Mouse (Mus musculus) forebrain, embryonic 13.5 days (tissue): ENCODE data around the gene Olfr918. TPM values are rescaled to one million over a fixed set of nuclear protein-coding genes. Genes with fewer than 3 reads are reported as not detected.

Source experiments
- ATAC-seq: fragments of 200-750 bp; cut with Nextera tagmentation; 2 replicates; pipeline ENCODE4 v1.8.0; 2017
- H3K27ac ChIP-seq: fragments of 300-500 bp; sonication (generic); 2 replicates; pipeline ENCODE4 v1.5.1; 2015; ENCODE audit warnings: inconsistent platforms, mild to moderate bottlenecking, moderate library complexity
- H3K27me3 ChIP-seq: fragments of 300-500 bp; sonication (generic); 2 replicates; pipeline ENCODE4 v1.6.1; 2015; ENCODE audit warnings: mild to moderate bottlenecking, inconsistent platforms
- H3K36me3 ChIP-seq: fragments of 300-500 bp; sonication (generic); 2 replicates; pipeline ENCODE4 v1.6.1; 2015; ENCODE audit warnings: mild to moderate bottlenecking, inconsistent platforms; ENCODE audit not compliant: poor library complexity, severe bottlenecking
- H3K4me1 ChIP-seq: fragments of 300-500 bp; sonication (generic); 2 replicates; pipeline ENCODE4 v1.6.1; 2015; ENCODE audit warnings: inconsistent platforms
- H3K4me2 ChIP-seq: fragments of 300-500 bp; sonication (generic); 2 replicates; pipeline ENCODE4 v1.6.1; 2015; ENCODE audit warnings: inconsistent platforms, mild to moderate bottlenecking, moderate library complexity
- H3K4me3 ChIP-seq: fragments of 300-500 bp; sonication (generic); 2 replicates; pipeline ENCODE4 v1.5.1; 2015; ENCODE audit warnings: mild to moderate bottlenecking, inconsistent platforms
- H3K9ac ChIP-seq: fragments of 300-500 bp; sonication (generic); 2 replicates; pipeline ENCODE4 v1.6.1; 2015; ENCODE audit warnings: mild to moderate bottlenecking, inconsistent platforms
- H3K9me3 ChIP-seq: fragments of 300-500 bp; sonication (generic); replicated peaks from 2 replicates; pipeline ENCODE4 v1.6.1; 2016; ENCODE audit warnings: inconsistent platforms
- WGBS: fragments of 180-500 bp; shearing (Covaris S2); methylation state at CpG from one replicate; pipeline ENCODE4 v1.1.7; 2015; 5-methylcytosine and 5-hydroxymethylcytosine counted together
- polyA plus RNA-seq: library from polyadenylated mRNA; unstranded; fragments of >200 nt; fragmentation: Nextera tagmentation; extraction: Ambion mirVana; gene quantifications from 2 replicates; pipeline ENCODE4 v1.2.1, GENCODE M21; 2015

Olfr918 gene
- polyA plus RNA-seq, result not detected in 2 replicates

- H3K27ac ChIP-seq, result no peak within 1 kb of the TSS
- no peak within 1 kb of the TSS for H3K4me3 ChIP-seq
- no peak for ATAC-seq
- no peaks in the 10 kb centered on the region for H3K36me3 ChIP-seq
- H3K4me1 ChIP-seq, result no peaks in the 10 kb centered on the region
- no peak within 1 kb of the TSS for H3K4me2 ChIP-seq
- no peaks in the 10 kb centered on the region for H3K27me3 ChIP-seq
- WGBS, result 85% methylated on average over 2 of the region's 2 CpGs
- no peaks in the 10 kb centered on the region for H3K9me3 ChIP-seq
- no peak within 1 kb of the TSS for H3K9ac ChIP-seq
Observed at GRCm38 (mm10) chr9:38674501-38674900, at the start of gene Olfr918. Gene Olfr918 (minus strand): TSS chr9:38674601.

GRCm38 (mm10) chr9:38724044-38724443 lies 49.6 kb upstream of the Olfr918 start:
- 89% methylated on average over 1 of the region's 1 CpGs for WGBS
- Histone ChIP-seq H3K9me3 (no peaks in the 10 kb centered on the region), H3K4me3 (no peak overlapping the region), H3K4me2 (no peak overlapping the region), H3K27me3 (no peaks in the 10 kb centered on the region), H3K4me1 (0 out of 2 replicates have a peak, but pooled peaks cover 3% of the 10 kb centered on the region), H3K9ac (no peak overlapping the region), H3K27ac (no peak overlapping the region), H3K36me3 (no peaks in the 10 kb centered on the region)
- no peak for ATAC-seq

GRCm38 (mm10) chr9:38718927-38719441 lies 44.6 kb upstream of the Olfr918 start:
- H3K4me1 ChIP-seq, result peaks cover 9% of the 10 kb centered on the region; the same call in 1 of the 2 replicates
- H3K4me3 ChIP-seq, result peak overlapping the region; percentile 41
- no peaks in the 10 kb centered on the region for H3K9me3 ChIP-seq
- H3K9ac ChIP-seq, result peak overlapping the region; percentile 51; the same call in 1 of the 2 replicates
- H3K36me3 ChIP-seq, result no peaks in the 10 kb centered on the region
- WGBS, result 2% methylated on average over 3 of the region's 3 CpGs
- no peaks in the 10 kb centered on the region for H3K27me3 ChIP-seq
- no peak overlapping the region for H3K27ac ChIP-seq
- no peak for ATAC-seq
- H3K4me2 ChIP-seq, result peak overlapping the region; percentile 57

DNA sequence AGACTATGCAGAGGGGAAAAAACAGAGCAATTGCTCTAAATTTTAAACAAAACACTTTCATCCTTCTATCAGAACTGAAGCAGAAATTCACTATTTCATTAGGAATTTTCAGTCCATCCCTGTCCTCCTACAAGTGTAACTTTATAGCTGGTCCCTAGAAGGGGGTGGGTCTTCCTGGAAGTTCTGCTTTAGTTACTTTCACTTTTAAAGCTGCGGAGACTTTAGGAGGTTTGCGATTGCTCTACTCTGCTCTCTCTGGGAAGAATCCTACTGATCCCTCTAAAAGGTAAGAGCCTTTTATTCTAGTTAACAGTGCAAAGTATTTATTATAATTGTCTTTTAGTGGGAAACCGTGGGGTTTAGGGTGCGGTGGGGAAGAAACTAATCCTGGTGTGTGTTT lies 43.7 kb upstream of the Olfr918 start, which contains the start of gene Vwa5a:
TSS of gene Vwa5a (plus strand) at position 167 of the 400 bp plus-strand sequence.
- Histone ChIP-seq H3K4me1 (peaks cover 9% of the 10 kb centered on the region; the same call in 1 of the 2 replicates), H3K4me3 (peak within 1 kb of the TSS; percentile 41), H3K4me2 (peak within 1 kb of the TSS; percentile 57), H3K9ac (peak within 1 kb of the TSS; percentile 51; the same call in 1 of the 2 replicates), H3K27me3 (no peaks in the 10 kb centered on the region), H3K36me3 (no peaks in the 10 kb centered on the region), H3K27ac (no peak within 1 kb of the TSS), H3K9me3 (no peaks in the 10 kb centered on the region)
- WGBS, result 3% methylated on average over 4 of the region's 4 CpGs
- peak; percentile 48; the same call in 1 of the 2 replicates for ATAC-seq

GRCm38 (mm10) chr9:38672887-38673286 lies 1.5 kb downstream of the Olfr918 start:
- no peaks in the 10 kb centered on the region for H3K27me3 ChIP-seq
- H3K4me1 ChIP-seq, result no peaks in the 10 kb centered on the region
- H3K4me3 ChIP-seq, result no peak overlapping the region
- H3K9ac ChIP-seq, result no peak overlapping the region
- no peak for ATAC-seq
- H3K36me3 ChIP-seq, result no peaks in the 10 kb centered on the region
- no peaks in the 10 kb centered on the region for H3K9me3 ChIP-seq
- no peak overlapping the region for H3K27ac ChIP-seq
- H3K4me2 ChIP-seq, result no peak overlapping the region
- WGBS, result 85% methylated on average over 2 of the region's 2 CpGs

DNA sequence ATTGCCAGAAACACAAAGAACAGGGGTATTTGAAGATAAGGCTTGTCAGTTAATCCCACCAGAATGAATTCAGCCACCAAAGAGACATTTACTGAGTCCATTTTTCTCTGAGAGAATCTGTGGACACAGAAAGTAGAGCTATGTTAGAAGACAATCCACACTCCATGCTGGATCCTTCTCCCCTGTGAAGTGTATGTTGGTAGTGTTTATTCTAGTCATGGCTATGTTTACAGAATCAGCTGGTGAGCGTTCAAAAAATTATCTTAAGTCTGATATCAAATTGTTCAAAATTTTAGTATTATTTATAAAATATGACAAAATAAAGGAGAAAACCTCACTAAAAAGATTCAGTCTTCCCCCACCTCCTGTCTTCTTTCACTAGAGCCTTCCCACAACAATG lies 8.7 kb downstream of the Olfr918 start, which contains the start of gene Olfr917:
TSS of gene Olfr917 (minus strand) at position 101 of the 400 bp plus-strand sequence.
- H3K9me3 ChIP-seq, result no peaks in the 10 kb centered on the region
- H3K9ac ChIP-seq, result no peak within 1 kb of the TSS
- 85% methylated on average over 1 of the region's 1 CpGs for WGBS
- H3K36me3 ChIP-seq, result no peaks in the 10 kb centered on the region
- no peak within 1 kb of the TSS for H3K27ac ChIP-seq
- H3K4me1 ChIP-seq, result no peaks in the 10 kb centered on the region
- no peak within 1 kb of the TSS for H3K4me2 ChIP-seq
- no peaks in the 10 kb centered on the region for H3K27me3 ChIP-seq
- ATAC-seq, result no peak
- H3K4me3 ChIP-seq, result no peak within 1 kb of the TSS

DNA sequence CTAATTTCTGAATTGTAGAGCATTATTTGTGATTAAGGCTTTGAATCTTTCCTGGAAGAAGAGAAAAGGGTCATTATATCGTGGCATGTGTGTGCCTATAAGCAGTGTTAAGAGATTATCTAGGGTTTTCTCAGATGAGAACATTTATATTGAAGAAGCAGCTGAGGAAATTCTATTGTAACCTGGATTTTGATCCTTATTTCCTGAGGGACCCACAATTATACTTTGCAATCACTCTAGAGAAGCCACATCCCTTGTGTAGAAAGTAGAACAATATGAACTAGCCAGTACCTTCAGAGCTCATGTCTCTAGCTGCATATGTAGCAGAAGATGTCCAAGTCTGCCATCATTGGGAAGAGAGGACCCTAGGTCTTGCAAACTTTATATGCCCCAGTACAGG lies 14.6 kb downstream of the Olfr918 start, which contains the start of gene Olfr916:
TSS of gene Olfr916 (minus strand) at position 101 of the 400 bp plus-strand sequence.
- Histone ChIP-seq H3K27me3 (no peaks in the 10 kb centered on the region), H3K9ac (no peak within 1 kb of the TSS)
- no peak for ATAC-seq

GRCm38 (mm10) chr9:38632406-38632805 lies 42.0 kb downstream of the Olfr918 start:
- ATAC-seq, result no peak
- no peak overlapping the region for H3K27ac ChIP-seq
- WGBS, result 67% methylated on average over 4 of the region's 4 CpGs
- H3K4me2 ChIP-seq, result no peak overlapping the region
- no peak overlapping the region for H3K4me3 ChIP-seq
- no peaks in the 10 kb centered on the region for H3K4me1 ChIP-seq
- no peaks in the 10 kb centered on the region for H3K36me3 ChIP-seq
- H3K9me3 ChIP-seq, result no peaks in the 10 kb centered on the region
- H3K9ac ChIP-seq, result no peak overlapping the region
- H3K27me3 ChIP-seq, result no peaks in the 10 kb centered on the region

More for the DNA sequence above, 14.6 kb downstream of the Olfr918 start, which contains the start of gene Olfr916:
- Histone ChIP-seq H3K27ac (no peak within 1 kb of the TSS), H3K9me3 (no peaks in the 10 kb centered on the region), H3K36me3 (no peaks in the 10 kb centered on the region), H3K4me1 (no peaks in the 10 kb centered on the region), H3K4me2 (no peak within 1 kb of the TSS), H3K4me3 (no peak within 1 kb of the TSS)
- 71% methylated on average over 1 of the region's 1 CpGs for WGBS

Other genes with a start within 250 kb of the Olfr918 start
- not detected in 2 replicates for gene Olfr901, start 245.1 kb downstream of the Olfr918 start, polyA plus RNA-seq
- not detected in 2 replicates for gene Olfr902, start 226.9 kb downstream of the Olfr918 start, polyA plus RNA-seq
- not detected in 2 replicates for gene Olfr904, start 211.5 kb downstream of the Olfr918 start, polyA plus RNA-seq
- gene Olfr905, start 203.5 kb downstream of the Olfr918 start, polyA plus RNA-seq, result not detected in 2 replicates
- not detected in 2 replicates for gene Olfr906, start 187.5 kb downstream of the Olfr918 start, polyA plus RNA-seq
- gene Olfr907, start 178.8 kb downstream of the Olfr918 start, polyA plus RNA-seq, result not detected in 2 replicates
- not detected in 2 replicates for gene Olfr911-ps1, start 153.0 kb downstream of the Olfr918 start, polyA plus RNA-seq
- gene Olfr910, start 136.8 kb downstream of the Olfr918 start, polyA plus RNA-seq, result not detected in 2 replicates
- gene Olfr912, start 94.4 kb downstream of the Olfr918 start, polyA plus RNA-seq, result not detected in 2 replicates
- not detected in 2 replicates for gene Olfr913, start 81.8 kb downstream of the Olfr918 start, polyA plus RNA-seq
- gene Olfr914, start 69.5 kb downstream of the Olfr918 start, polyA plus RNA-seq, result not detected in 2 replicates
- not detected in 2 replicates for gene Olfr916, start 14.7 kb downstream of the Olfr918 start, polyA plus RNA-seq
- not detected in 2 replicates for gene Olfr917, start 8.8 kb downstream of the Olfr918 start, polyA plus RNA-seq
- not detected in 2 replicates for gene Olfr919, start 29.1 kb upstream of the Olfr918 start, polyA plus RNA-seq
- gene Vwa5a, start 43.7 kb upstream of the Olfr918 start, polyA plus RNA-seq, result 4.5 and 6.2 TPM in 2 replicates
- gene Olfr920, start 77.7 kb upstream of the Olfr918 start, polyA plus RNA-seq, result not detected in 2 replicates
- gene Olfr921, start 98.5 kb upstream of the Olfr918 start, polyA plus RNA-seq, result not detected in 2 replicates
- gene Olfr922, start 140.0 kb upstream of the Olfr918 start, polyA plus RNA-seq, result not detected in 2 replicates
- gene Olfr923, start 151.9 kb upstream of the Olfr918 start, polyA plus RNA-seq, result not detected in 2 replicates
- gene Olfr924, start 169.8 kb upstream of the Olfr918 start, polyA plus RNA-seq, result not detected in 2 replicates
- gene Olfr26, start 180.5 kb upstream of the Olfr918 start, polyA plus RNA-seq, result not detected in 2 replicates
- gene Olfr926, start 202.5 kb upstream of the Olfr918 start, polyA plus RNA-seq, result not detected in 2 replicates